Mouse (Mus musculus): Measurements from ENCODE around the gene 9530053A07Rik. TPM values are rescaled to one million over a fixed set of nuclear protein-coding genes. Genes with fewer than 3 reads are reported as not detected.

9530053A07Rik gene
- polyA plus RNA-seq, 1 experiment: not detected

GRCm38 (mm10) chr7:28191489-28191888, 62.2 kb downstream of the 9530053A07Rik start:
- no peaks in the 10 kb centered on the region for H3K4me1 ChIP-seq (ENCODE audit: control insufficient read depth, insufficient read depth, insufficient read length, low read length)
- no peak overlapping the region for H3K27ac ChIP-seq (replicated peaks; ENCODE audit: low read depth, low read length)
- H3K4me3 ChIP-seq (ENCODE audit: insufficient read depth, low read depth, low read length): no peak overlapping the region

GRCm38 (mm10) chr7:28191903-28192302, 62.6 kb downstream of the 9530053A07Rik start:
- Histone ChIP-seq H3K4me1 (ENCODE audit: control insufficient read depth, insufficient read depth, insufficient read length, low read length) (no peaks in the 10 kb centered on the region), H3K27ac (replicated peaks; ENCODE audit: low read depth, low read length) (no peak overlapping the region), H3K4me3 (ENCODE audit: insufficient read depth, low read depth, low read length) (no peak overlapping the region)

- Histone ChIP-seq H3K4me1 (ENCODE audit: control insufficient read depth, insufficient read depth, insufficient read length, low read length) (no peaks in the 10 kb centered on the region), H3K4me3 (ENCODE audit: insufficient read depth, low read depth, low read length) (no peak overlapping the region), H3K27ac (replicated peaks; ENCODE audit: low read depth, low read length) (peak overlapping the region; percentile 18; the same call in 1 of the 2 replicates)
These were observed 66.3 kb downstream of the 9530053A07Rik start for GRCm38 (mm10) chr7:28195414-28196098.

GRCm38 (mm10) chr7:28196528-28196927, 67.3 kb downstream of the 9530053A07Rik start:
- H3K27ac ChIP-seq (replicated peaks; ENCODE audit: low read depth, low read length): peak overlapping the region; percentile 31; the same call in 1 of the 2 replicates
- no peak overlapping the region for H3K4me3 ChIP-seq (ENCODE audit: insufficient read depth, low read depth, low read length)
- H3K4me1 ChIP-seq (ENCODE audit: control insufficient read depth, insufficient read depth, insufficient read length, low read length): no peaks in the 10 kb centered on the region

GRCm38 (mm10) chr7:28199054-28199453, 69.8 kb downstream of the 9530053A07Rik start:
- Histone ChIP-seq H3K4me1 (ENCODE audit: control insufficient read depth, insufficient read depth, insufficient read length, low read length) (0 out of 2 replicates have a peak, but pooled peaks cover 3% of the 10 kb centered on the region), H3K4me3 (ENCODE audit: insufficient read depth, low read depth, low read length) (no peak overlapping the region), H3K27ac (replicated peaks; ENCODE audit: low read depth, low read length) (no peak overlapping the region)

- H3K27ac ChIP-seq (replicated peaks; ENCODE audit: low read depth, low read length): no peak overlapping the region
- no peak overlapping the region for H3K4me3 ChIP-seq (ENCODE audit: insufficient read depth, low read depth, low read length)
- 0 out of 2 replicates have a peak, but pooled peaks cover 3% of the 10 kb centered on the region for H3K4me1 ChIP-seq (ENCODE audit: control insufficient read depth, insufficient read depth, insufficient read length, low read length)
These were observed 74.2 kb downstream of the 9530053A07Rik start for GRCm38 (mm10) chr7:28203207-28204108.

GRCm38 (mm10) chr7:28206044-28206600, 76.9 kb downstream of the 9530053A07Rik start:
- H3K4me1 ChIP-seq (ENCODE audit: control insufficient read depth, insufficient read depth, insufficient read length, low read length): 0 out of 2 replicates have a peak, but pooled peaks cover 3% of the 10 kb centered on the region
- H3K4me3 ChIP-seq (ENCODE audit: insufficient read depth, low read depth, low read length): no peak overlapping the region
- no peak overlapping the region for H3K27ac ChIP-seq (replicated peaks; ENCODE audit: low read depth, low read length)

GRCm38 (mm10) chr7:28208396-28208987, 79.2 kb downstream of the 9530053A07Rik start:
- Histone ChIP-seq H3K4me1 (ENCODE audit: control insufficient read depth, insufficient read depth, insufficient read length, low read length) (no peaks in the 10 kb centered on the region), H3K4me3 (ENCODE audit: insufficient read depth, low read depth, low read length) (peak overlapping the region; percentile 53), H3K27ac (replicated peaks; ENCODE audit: low read depth, low read length) (no peak overlapping the region)

- Histone ChIP-seq H3K27ac (replicated peaks; ENCODE audit: low read depth, low read length) (peak overlapping the region; percentile 53), H3K4me1 (ENCODE audit: control insufficient read depth, insufficient read depth, insufficient read length, low read length) (no peaks in the 10 kb centered on the region), H3K4me3 (ENCODE audit: insufficient read depth, low read depth, low read length) (peak overlapping the region; percentile 53)
These were observed 79.8 kb downstream of the 9530053A07Rik start for GRCm38 (mm10) chr7:28208988-28209508.

- H3K4me1 ChIP-seq (ENCODE audit: control insufficient read depth, insufficient read depth, insufficient read length, low read length): no peaks in the 10 kb centered on the region
- H3K27ac ChIP-seq (replicated peaks; ENCODE audit: low read depth, low read length): no peak overlapping the region
- no peak overlapping the region for H3K4me3 ChIP-seq (ENCODE audit: insufficient read depth, low read depth, low read length)
These were observed 81.5 kb downstream of the 9530053A07Rik start for GRCm38 (mm10) chr7:28210731-28211130.

- no peaks in the 10 kb centered on the region for H3K4me1 ChIP-seq (ENCODE audit: control insufficient read depth, insufficient read depth, insufficient read length, low read length)
- no peak overlapping the region for H3K27ac ChIP-seq (replicated peaks; ENCODE audit: low read depth, low read length)
- H3K4me3 ChIP-seq (ENCODE audit: insufficient read depth, low read depth, low read length): no peak overlapping the region
These were observed 84.9 kb downstream of the 9530053A07Rik start for GRCm38 (mm10) chr7:28214142-28214541.

Other genes starting within 250 kb of the 9530053A07Rik start
- gene Zfp974, start 200.0 kb upstream of the 9530053A07Rik start, polyA plus RNA-seq (2012; ENCODE audit: insufficient read depth, insufficient read length, missing spikeins): 11.0 and 11.4 TPM in 2 replicates
- gene Zfp780b, start 150.3 kb upstream of the 9530053A07Rik start, polyA plus RNA-seq (2012; ENCODE audit: insufficient read depth, insufficient read length, missing spikeins): 5.2 and 6.8 TPM in 2 replicates
- gene Zfp850, start 115.4 kb upstream of the 9530053A07Rik start, polyA plus RNA-seq (2012; ENCODE audit: insufficient read depth, insufficient read length, missing spikeins): 0.21 TPM in 1 of 2 replicates, not detected in the other
- gene Psmc4, start 79.4 kb upstream of the 9530053A07Rik start, polyA plus RNA-seq (2012; ENCODE audit: insufficient read depth, insufficient read length, missing spikeins): 114 and 122 TPM in 2 replicates
- not detected in 2 replicates for gene Fcgbp, start 58.2 kb upstream of the 9530053A07Rik start, polyA plus RNA-seq (2012; ENCODE audit: insufficient read depth, insufficient read length, missing spikeins)
- 19.9 and 25.7 TPM in 2 replicates for gene Fbl, start 40.2 kb downstream of the 9530053A07Rik start, polyA plus RNA-seq (2012; ENCODE audit: insufficient read depth, insufficient read length, missing spikeins)
- gene Dyrk1b, start 50.0 kb downstream of the 9530053A07Rik start, polyA plus RNA-seq (2012; ENCODE audit: insufficient read depth, insufficient read length, missing spikeins): 17.9 and 26.8 TPM in 2 replicates
- gene Eid2, start 138.4 kb downstream of the 9530053A07Rik start, polyA plus RNA-seq (2012; ENCODE audit: insufficient read depth, insufficient read length, missing spikeins): 5.2 and 8.2 TPM in 2 replicates
- gene Eid2b, start 148.3 kb downstream of the 9530053A07Rik start, polyA plus RNA-seq (2012; ENCODE audit: insufficient read depth, insufficient read length, missing spikeins): 5.6 and 9.0 TPM in 2 replicates
- gene Selenov, start 161.7 kb downstream of the 9530053A07Rik start, polyA plus RNA-seq (2012; ENCODE audit: insufficient read depth, insufficient read length, missing spikeins): not detected in 2 replicates
- gene Dll3, start 172.8 kb downstream of the 9530053A07Rik start, polyA plus RNA-seq (2012; ENCODE audit: insufficient read depth, insufficient read length, missing spikeins): not detected in 2 replicates
- gene Timm50, start 182.6 kb downstream of the 9530053A07Rik start, polyA plus RNA-seq (2012; ENCODE audit: insufficient read depth, insufficient read length, missing spikeins): 99.5 and 124 TPM in 2 replicates
- 25.7 and 30.4 TPM in 2 replicates for gene Supt5, start 209.3 kb downstream of the 9530053A07Rik start, polyA plus RNA-seq (2012; ENCODE audit: insufficient read depth, insufficient read length, missing spikeins)
- 404 and 482 TPM in 2 replicates for gene Rps16, start 221.2 kb downstream of the 9530053A07Rik start, polyA plus RNA-seq (2012; ENCODE audit: insufficient read depth, insufficient read length, missing spikeins)
- gene Plekhg2, start 243.1 kb downstream of the 9530053A07Rik start, polyA plus RNA-seq (2012; ENCODE audit: insufficient read depth, insufficient read length, missing spikeins): 3.1 and 3.5 TPM in 2 replicates

Measured in brown adipose tissue, adult 24 weeks (tissue).